Mouse (Mus musculus) ovary, adult 18-20 months (tissue): ENCODE measurements around the gene Map7d1.

Experiments
- DNase-seq: peaks from one replicate; pipeline ENCODE4 v3.0.0; 2022; ENCODE audit warnings: low spot score, mixed read lengths

Gene Map7d1

DNA sequence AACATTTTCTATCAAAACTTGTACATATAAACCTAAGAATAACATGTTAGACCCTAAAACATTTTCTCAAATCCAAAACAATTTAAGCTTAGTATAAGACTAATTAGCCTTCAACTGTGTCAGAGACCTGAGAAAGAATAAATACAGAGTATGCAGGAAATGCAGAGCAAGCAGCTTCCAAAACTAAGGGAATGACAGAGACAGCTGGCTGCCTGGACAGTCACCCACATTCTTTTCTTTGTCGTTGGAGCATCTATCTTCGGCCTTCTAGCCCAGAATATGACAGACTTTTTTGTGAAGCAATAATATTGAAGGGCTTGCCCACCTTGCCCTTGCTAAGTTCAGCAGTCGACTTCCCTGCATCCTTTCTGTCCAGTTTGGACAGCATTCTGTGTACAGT, 13.1 kb upstream of the Map7d1 start:
- DNase-seq = no peak

- peak; percentile 99 for DNase-seq
Measured at GRCm38 (mm10) chr4:126262119-126262807, 6.1 kb upstream of the Map7d1 start, which contains the start of gene Trappc3. Gene Trappc3 (plus strand): TSS chr4:126262325.

DNA sequence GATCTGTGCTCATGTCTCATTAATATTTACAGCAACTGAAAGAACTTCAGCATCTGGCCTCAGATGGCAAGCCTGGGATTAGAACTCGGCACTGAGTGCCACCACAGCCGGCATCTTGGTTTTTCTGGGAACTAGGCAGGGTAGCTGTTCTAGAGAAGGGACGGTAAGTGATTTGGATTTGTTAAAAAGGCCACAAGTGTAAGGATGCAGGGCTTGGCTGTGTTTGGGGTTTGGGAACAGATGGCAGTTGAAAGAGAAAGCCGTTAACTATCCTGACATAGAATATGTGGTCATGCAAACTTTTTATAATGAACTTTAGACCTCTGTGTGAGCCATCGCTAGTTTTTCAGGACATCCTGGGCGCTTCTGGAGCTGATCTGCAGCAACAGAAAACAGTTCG, 5.5 kb upstream of the Map7d1 start:
- DNase-seq = no peak

GRCm38 (mm10) chr4:126261266-126261665, 5.1 kb upstream of the Map7d1 start:
- DNase-seq = no peak

- peak; percentile 76 for DNase-seq
Measured at GRCm38 (mm10) chr4:126260520-126261201, 4.5 kb upstream of the Map7d1 start.

- DNase-seq = peak; percentile 66
Measured at GRCm38 (mm10) chr4:126259523-126260160, 3.5 kb upstream of the Map7d1 start.

- DNase-seq = no peak
Measured at GRCm38 (mm10) chr4:126259063-126259462, 2.9 kb upstream of the Map7d1 start.

- no peak for DNase-seq
Measured at GRCm38 (mm10) chr4:126256967-126257881, 1.1 kb upstream of the Map7d1 start.

- no peak for DNase-seq
Measured at GRCm38 (mm10) chr4:126255113-126256001, 786 bp downstream of the Map7d1 start.

DNA sequence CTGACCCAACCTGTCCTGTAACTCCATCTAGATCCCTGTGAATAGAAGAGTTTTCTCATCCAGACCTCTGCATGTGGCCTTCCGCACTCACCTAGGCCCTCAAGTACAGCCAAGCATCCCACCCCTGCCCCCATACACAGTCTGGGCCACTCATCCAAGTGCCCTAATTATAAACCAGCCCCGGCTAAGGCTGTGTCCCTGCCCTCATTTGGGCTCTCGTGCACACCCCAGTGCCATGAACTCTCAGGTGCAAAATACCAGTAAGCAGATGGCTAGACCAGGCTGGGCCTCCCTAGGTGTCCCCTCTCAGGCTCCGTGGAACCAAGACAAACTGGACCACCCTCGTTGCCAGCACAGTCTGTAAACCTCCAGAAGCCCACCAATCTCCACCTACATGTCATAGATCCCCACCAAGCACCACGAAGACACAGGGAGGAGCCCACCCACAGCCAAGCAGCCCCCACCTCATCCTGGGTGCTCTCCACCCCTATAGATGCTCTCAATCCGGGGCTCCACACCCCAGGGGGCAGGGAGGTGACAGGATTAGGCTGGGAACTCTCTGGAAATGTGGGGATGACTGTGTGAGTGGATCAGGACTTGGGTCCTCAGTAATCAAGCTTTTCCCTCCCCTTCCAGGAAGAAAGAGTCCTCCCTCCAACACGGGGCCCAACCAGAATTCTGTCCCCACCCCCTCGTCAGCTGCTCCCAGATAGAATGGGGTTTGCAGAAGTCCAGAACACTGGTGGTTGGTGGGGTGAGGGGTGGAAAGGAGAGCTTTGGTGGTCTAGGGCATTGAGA, 1.6 kb downstream of the Map7d1 start:
- no peak for DNase-seq

- DNase-seq = no peak
Measured at GRCm38 (mm10) chr4:126253637-126254272, 2.4 kb downstream of the Map7d1 start.

DNA sequence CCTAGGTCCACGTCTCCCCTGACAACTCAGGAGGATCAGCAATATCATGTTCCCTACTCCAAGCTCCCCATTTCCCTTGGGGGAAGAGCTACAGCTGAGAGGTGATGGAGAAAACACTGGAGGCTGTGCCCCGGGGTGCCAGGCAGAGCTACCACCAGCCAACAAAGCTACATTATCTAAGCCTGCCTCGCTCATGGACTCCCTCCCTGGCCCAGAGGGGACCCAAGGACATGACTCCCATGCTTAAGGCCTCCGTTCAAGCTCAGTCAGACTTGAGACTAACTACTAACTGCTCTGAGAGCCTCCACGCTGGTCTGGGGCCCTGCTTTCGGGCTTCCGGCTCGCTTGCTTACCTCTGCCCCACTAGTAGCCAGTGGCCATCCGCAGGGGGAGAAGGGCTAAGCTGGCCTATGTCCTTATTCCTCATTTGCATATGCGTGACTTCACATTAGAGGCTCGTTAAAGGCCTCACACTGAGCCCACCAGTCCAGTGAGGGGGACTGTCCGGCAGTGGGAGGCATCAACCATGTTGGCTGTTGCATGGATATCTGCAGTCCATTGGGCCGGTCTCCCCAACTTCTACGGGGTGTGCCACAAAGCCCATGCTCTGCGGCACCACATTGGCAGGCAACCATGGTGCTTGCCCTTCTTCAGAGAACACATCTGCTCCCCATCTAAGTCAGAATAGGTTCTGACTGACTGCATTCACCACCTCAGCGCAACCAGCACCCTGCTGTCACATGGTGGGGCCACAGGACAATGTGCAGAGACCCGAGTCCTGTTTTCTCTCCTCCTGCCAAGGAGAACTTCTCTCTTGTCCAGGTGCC, 3.5 kb downstream of the Map7d1 start:
- DNase-seq = no peak

DNA sequence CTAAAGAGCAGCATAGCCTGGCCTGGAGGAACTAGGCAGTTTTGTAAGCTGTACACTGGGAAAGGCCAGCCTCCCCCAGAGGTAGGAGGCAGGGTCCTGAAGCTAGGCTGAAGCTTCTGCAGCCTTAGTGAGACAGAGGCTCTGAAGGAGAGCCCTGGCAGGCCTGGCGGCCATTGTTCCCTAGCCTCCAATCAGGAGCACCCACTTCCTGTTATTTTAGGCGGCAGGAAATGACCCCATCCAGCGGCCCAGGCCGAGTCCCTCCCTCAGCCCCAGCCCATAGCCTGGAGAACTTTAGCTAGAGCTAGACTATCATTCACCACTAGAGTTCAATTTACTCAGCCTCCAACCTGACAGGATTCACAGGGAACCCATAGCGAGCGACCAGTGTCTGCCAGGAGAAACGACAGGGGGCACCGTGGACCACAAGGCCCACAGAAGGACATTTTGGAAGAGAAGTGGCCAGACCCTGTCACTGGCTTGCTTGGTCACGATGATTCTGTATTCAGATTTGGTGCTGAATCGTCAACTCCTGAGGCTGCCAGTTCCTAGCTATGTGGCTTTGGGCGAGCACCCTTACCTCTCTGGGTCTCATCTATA, 4.4 kb downstream of the Map7d1 start:
- no peak for DNase-seq

- no peak for DNase-seq
Measured at GRCm38 (mm10) chr4:126250659-126251058, 5.5 kb downstream of the Map7d1 start.

DNA sequence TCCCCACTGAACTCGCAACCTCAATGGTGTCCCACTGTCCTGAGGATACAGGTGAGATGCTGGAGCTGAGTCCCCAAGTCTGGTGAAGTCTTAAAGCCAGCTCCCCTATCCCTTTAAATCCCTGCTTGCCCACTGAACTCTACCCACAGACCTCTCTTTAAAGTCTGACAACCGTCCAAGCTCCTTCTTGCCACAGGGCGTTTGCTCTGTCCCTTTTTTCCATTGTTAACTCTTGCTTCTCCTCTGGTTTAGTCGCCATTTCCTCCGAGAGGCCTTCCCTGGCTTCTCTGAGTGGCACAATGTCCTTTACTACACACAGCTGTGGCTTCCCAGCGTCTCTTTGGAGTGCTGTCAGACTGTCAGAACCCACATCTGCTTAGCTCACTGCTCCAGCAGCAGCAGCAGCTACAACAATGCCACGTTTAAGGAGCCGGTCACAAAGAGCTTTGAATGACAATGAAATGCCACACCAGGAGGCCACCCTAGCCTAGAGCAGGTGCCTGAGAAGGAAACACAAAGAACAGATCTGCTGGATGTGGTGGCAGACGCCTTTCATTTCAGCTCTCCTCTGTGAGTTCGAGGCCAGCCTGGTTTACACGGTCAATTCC, 7.8 kb downstream of the Map7d1 start:
- no peak for DNase-seq

DNA sequence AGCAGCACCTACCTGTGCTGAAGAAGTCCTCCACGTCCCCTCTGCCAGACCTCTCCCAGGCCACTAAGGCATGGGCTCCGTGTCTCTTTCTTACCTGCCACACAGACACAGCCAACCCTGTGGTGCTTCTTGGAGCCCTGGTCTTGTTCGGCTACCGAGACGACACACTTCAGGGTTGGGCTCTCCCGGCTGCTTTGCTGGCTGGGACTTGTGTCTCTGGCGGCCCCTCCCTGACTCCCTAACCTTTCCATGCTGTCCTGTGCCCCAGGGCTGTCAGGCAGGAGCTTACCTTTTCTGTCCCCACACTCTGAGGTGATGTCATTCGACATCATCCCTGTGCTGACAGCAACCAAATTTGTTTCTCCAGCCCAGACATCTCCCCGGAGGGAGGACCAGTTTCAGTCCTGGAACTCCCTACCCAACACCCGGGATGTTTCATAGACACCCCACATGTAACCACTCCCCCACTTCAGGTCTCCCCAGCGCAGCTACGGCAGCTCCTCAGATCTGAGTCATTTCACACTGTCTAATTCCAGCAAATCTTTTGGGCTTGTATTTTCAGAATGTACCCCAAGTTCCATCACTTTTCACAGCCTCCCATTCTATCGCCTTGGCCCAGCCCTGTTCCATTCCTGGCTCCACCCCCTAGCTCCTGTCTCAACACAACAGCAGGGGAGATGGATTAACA, 9.8 kb downstream of the Map7d1 start:
- no peak for DNase-seq

GRCm38 (mm10) chr4:126242510-126242909, 13.6 kb downstream of the Map7d1 start:
- DNase-seq = no peak
